Mouse (Mus musculus) mouse embryonic stem cell (cell line): Measurements from ENCODE around the gene Zbtb2.
"Not testable (repeated sequence)": the region's sequence is repeated elsewhere in the genome, so short reads cannot be mapped to it uniquely, and the experiment has no call there.

Experiments
- in situ Hi-C, 2 experiments: fragments of 300-500 bp; cut with MboI; formaldehyde crosslinking; loops; 1 replicate in 1 of 2; 3 replicates in 1 of 2; pipeline ENCODE4 v1.14.3; 2019 to 2020; ENCODE audit warnings: low sequenced_read_pairs in 2 of 2, low pct_unique_long_range_greater_than_20kb in 1 of 2, mixed read lengths in 1 of 2; ENCODE audit not compliant: unreplicated experiment in 1 of 2

The Zbtb2 gene

GRCm38 (mm10) chr10:4387701-4388383, at the start of gene Zbtb2:
Gene Zbtb2 (minus strand): TSS chr10:4388108.
- in situ Hi-C loops = no loop called here

- in situ Hi-C loops = no loop called here
Observed at GRCm38 (mm10) chr10:4435416-4435815, 47.5 kb upstream of the Zbtb2 start.

DNA sequence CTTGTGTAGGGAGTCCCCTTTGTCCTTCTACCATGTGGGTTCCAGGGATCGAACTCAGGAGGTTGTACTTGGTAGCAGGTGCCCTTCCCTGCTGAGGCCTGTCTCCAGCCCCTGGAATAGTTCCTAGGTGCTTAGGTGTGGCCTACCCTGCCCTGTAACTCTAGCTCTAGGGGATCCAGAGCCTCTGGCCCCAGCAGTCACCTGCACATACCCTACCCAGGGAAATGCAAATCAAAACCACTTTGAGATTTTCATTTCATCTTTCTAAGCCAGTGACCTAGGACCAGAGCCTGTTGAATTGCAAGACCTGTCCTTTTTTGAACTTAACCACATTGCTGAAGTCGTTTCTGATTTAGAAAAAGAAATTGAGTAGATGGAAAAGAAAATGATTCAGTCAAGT, 46.0 kb upstream of the Zbtb2 start:
- in situ Hi-C loops = not testable (repeated sequence)

DNA sequence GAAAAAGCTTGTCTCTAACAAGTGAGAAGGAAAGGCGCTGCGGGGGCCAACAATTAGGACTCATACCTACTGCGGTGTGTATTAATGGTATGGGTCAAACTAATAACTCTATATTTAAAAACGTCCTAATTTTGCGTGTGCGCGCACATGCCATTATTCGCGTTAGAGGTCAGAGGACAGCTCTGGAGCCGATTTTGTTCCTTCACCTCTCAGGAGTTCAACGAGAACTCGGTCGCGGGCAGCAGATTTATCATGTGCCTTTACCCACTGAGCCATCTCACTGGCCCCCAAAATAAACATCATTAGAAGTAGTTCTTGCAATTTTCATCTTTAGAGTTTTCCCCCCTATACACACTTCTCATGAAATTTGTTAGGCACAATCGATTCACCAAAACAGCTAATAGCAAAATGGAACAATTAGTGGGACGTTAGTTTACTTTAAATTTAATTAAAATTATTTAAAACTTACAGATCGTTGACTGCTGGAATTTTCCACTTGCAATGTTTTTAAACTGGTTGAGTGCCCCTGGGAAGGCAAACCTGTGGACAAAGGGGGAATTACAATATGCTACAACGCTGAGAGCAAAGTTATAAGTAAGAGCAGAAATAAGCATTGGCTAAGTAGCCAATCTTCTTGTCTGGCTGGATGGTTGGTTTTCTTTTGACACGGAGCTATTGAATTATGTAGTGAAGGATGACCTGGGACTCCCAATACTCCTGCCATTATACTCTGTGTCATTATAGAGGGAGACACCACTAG, 45.3 kb upstream of the Zbtb2 start:
- in situ Hi-C loops = no loop called here

GRCm38 (mm10) chr10:4432123-4432931, 44.4 kb upstream of the Zbtb2 start, which contains the start of the genes Rmnd1 and Armt1:
Gene Rmnd1 (minus strand): TSS chr10:4432388.
Gene Armt1 (plus strand): TSS chr10:4432467.
- in situ Hi-C loops = no loop called here

- in situ Hi-C loops = no loop called here
Observed at GRCm38 (mm10) chr10:4431746-4432122, 43.8 kb upstream of the Zbtb2 start.

DNA sequence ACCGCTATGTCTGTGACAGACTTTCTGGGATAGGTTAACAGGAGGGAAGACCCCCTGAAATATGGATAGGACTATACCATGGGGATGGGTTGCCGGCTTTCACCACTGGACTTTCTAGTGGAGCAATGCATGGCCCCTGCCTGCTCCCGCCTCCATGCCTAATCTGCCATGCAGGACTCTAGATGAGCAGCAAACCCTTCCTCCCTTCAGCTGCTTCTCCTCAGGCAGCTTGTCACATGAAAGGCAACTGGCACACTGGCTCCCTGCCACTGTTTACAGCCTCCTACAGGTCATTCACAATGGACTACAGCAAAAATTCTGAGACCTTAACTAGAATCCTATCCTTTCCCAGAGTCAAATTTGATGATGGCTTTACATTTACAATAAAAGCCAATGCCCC, 42.9 kb upstream of the Zbtb2 start:
- in situ Hi-C loops = no loop called here

- in situ Hi-C loops = no loop called here
Observed at GRCm38 (mm10) chr10:4430399-4430798, 42.5 kb upstream of the Zbtb2 start.

GRCm38 (mm10) chr10:4425245-4425644, 37.3 kb upstream of the Zbtb2 start:
- in situ Hi-C loops = no loop called here

GRCm38 (mm10) chr10:4407191-4407590, 19.3 kb upstream of the Zbtb2 start:
- in situ Hi-C loops = loop anchor here (10.0 to 25.0 kb wide), 2 partner anchors 138 to 755 kb away; no protein-coding TSS in a partner anchor

GRCm38 (mm10) chr10:4405511-4405910, 17.6 kb upstream of the Zbtb2 start:
- in situ Hi-C loops = loop anchor here (10.0 to 25.0 kb wide), 2 partner anchors 139 to 757 kb away; no protein-coding TSS in a partner anchor

- in situ Hi-C loops = loop anchor here (5.0 to 25.0 kb wide), 3 partner anchors 137 to 757 kb away; no protein-coding TSS in a partner anchor
Observed at GRCm38 (mm10) chr10:4404895-4405491, 17.1 kb upstream of the Zbtb2 start.

DNA sequence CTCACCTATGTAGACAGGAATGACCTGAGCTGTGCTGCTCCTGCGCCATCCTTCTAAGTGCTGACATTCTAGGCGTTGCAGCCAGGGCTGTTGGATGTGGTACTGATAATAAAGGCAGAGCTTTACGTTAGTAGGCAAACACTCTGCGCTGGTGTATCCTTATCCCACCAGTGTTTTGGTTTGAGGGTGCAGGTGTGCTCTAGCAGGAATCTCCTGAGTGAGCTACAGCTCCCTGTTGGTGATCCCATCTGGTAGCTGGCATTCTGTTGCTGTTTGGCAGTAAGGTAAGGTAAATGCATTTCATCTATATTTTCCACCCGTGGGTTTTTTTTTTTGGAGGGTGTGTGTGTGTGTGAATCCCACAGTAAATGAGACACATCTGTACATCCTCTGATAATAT, 10.2 kb upstream of the Zbtb2 start:
- in situ Hi-C loops = no loop called here

GRCm38 (mm10) chr10:4395321-4395720, 7.4 kb upstream of the Zbtb2 start:
- in situ Hi-C loops = no loop called here

GRCm38 (mm10) chr10:4391851-4392250, 3.9 kb upstream of the Zbtb2 start:
- in situ Hi-C loops = no loop called here

DNA sequence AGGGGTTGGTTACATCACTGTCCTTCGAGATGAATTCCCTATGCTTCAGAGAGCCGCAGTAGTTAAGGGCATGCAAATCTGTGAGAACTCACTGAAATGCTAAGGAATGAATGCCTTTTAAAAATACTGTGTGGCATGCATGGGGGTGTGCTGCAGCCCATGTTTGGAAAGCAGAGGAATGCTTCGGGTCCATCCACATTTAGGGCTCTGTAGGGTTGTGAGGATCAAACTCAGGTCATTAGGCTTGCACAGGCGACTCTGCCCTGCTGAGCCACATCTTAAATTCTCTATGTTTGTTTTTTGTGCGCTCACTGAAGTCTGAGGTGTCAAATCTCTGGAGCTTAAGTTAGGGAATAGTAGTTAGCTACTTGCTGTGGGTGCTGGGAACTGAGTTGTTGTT, 3.2 kb upstream of the Zbtb2 start:
- in situ Hi-C loops = no loop called here

DNA sequence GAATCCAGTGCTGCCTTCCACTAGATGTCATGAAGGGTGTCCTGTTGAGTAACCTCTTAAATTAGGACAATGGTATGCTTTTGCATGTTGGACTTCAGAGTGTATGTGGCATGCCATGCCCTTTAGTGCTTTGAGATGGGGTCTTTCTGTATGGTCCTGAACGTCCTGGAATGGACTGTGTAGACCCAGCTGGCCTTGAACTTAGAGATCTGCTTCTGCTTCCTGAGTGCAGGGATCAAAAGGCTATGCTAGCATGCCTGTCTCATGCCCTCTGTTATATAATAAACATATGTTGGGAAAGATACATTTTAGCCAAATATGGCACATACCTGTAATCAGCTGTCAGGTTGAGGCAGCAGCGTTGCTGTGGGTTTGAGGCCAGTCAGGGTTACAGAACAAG, 2.6 kb upstream of the Zbtb2 start:
- in situ Hi-C loops = no loop called here

GRCm38 (mm10) chr10:4389461-4390112, 1.7 kb upstream of the Zbtb2 start:
- in situ Hi-C loops = no loop called here
